Mouse (Mus musculus) lung, postnatal 0 days (tissue): ENCODE measurements at regions not wholly inside any gene's neighbourhood (a gene's known extent, or its start where the extent isn't known, plus 50 kb on each side); places are given as distances from the start of the nearest gene placed in this dataset.

Source experiments
- CTCF ChIP-seq: IDR thresholded peaks from 2 replicates; pipeline ENCODE4 v1.5.1; 2016; ENCODE audit warnings: antibody characterized with exemption, mild to moderate bottlenecking
- EP300 ChIP-seq: IDR thresholded peaks from 2 replicates; pipeline ENCODE4 v1.6.1; 2016; ENCODE audit warnings: antibody characterized with exemption, mild to moderate bottlenecking, control low read depth

DNA sequence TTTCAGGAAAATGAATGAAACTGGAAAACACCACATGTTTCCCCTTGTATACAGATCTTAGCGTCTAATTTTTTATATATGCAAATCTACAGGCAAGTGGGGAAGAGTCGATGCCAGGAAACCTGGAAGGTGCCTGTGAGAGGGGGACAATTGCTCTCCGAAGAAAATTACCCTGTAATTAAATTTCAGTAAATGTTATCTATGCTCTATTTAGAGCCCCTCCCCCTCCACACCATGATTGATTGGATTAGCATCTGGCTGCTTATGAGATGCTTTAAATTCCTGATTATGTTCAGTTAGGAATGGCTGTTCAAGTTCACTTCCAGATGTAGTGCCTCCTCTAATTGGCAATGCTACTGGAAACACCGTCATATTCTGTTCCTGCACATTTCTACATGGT, 325.0 kb downstream of the Slc30a10 start:
- TF ChIP-seq EP300 (no peak), CTCF (no peak)
